Mouse (Mus musculus) megakaryocyte, embryonic 14.5 days (primary cell): ENCODE results near the gene Olfr638. TPM values are rescaled to one million over a fixed set of nuclear protein-coding genes. Genes with fewer than 3 reads are reported as not detected.

ENCODE experiments used
- H3K27me3 ChIP-seq: replicated peaks from 2 replicates; pipeline ENCODE3; 2012; ENCODE audit warnings: inconsistent platforms
- H3K36me3 ChIP-seq: replicated peaks from 2 replicates; pipeline ENCODE3; 2012; ENCODE audit warnings: low read length, inconsistent platforms, mixed read lengths
- H3K4me1 ChIP-seq: 2 replicates; pipeline ENCODE4 v1.6.1; 2012; ENCODE audit warnings: inconsistent platforms
- H3K4me3 ChIP-seq: replicated peaks from 2 replicates; pipeline ENCODE3; 2012; ENCODE audit warnings: moderate library complexity, mild to moderate bottlenecking, inconsistent platforms
- H3K9me3 ChIP-seq: 2 replicates; pipeline ENCODE4 v1.6.1; 2012; ENCODE audit warnings: inconsistent platforms
- FLI1 ChIP-seq: IDR thresholded peaks from 2 replicates; pipeline ENCODE4 v1.6.1; 2012; ENCODE audit warnings: low read length, inconsistent platforms, mixed read lengths
- GATA1 ChIP-seq: IDR thresholded peaks from 3 replicates; pipeline ENCODE4 v1.6.1; 2012; ENCODE audit warnings: mixed read lengths, low read length, inconsistent platforms, borderline replicate concordance
- polyA plus RNA-seq: library from polyadenylated mRNA; stranded (reverse); fragments of >175 nt; gene quantifications from 2 replicates; pipeline ENCODE4 v1.2.3, GENCODE M21; 2012; ENCODE audit warnings: low replicate concordance; ENCODE audit not compliant: insufficient read depth

The Olfr638 gene
- polyA plus RNA-seq, 1 experiment, result not detected

- TF ChIP-seq GATA1, result no peak
- no peak for TF ChIP-seq FLI1
- Histone ChIP-seq H3K4me3 (no peak overlapping the region), H3K9me3 (no peaks in the 10 kb centered on the region), H3K36me3 (no peaks in the 10 kb centered on the region), H3K27me3 (no peaks in the 10 kb centered on the region), H3K4me1 (no peaks in the 10 kb centered on the region)
Measured at GRCm38 (mm10) chr7:104050745-104051144, 52.2 kb downstream of the Olfr638 start.

- Histone ChIP-seq H3K4me3 (no peak within 1 kb of the TSS), H3K36me3 (no peaks in the 10 kb centered on the region)
- no peak for TF ChIP-seq GATA1
- TF ChIP-seq FLI1, result no peak
Measured at GRCm38 (mm10) chr7:104052566-104052965, 54.0 kb downstream of the Olfr638 start, which contains the start of gene Olfr642. Gene Olfr642, minus strand, starts transcription at chr7:104052666.

More at GRCm38 (mm10) chr7:104052566-104052965, 54.0 kb downstream of the Olfr638 start, which contains the start of gene Olfr642:
- Histone ChIP-seq H3K27me3 (no peaks in the 10 kb centered on the region), H3K4me1 (no peaks in the 10 kb centered on the region), H3K9me3 (no peaks in the 10 kb centered on the region)

Other genes with a start within 250 kb of the Olfr638 start
- gene Olfr630, start 241.4 kb upstream of the Olfr638 start, polyA plus RNA-seq, result not detected in 2 replicates
- gene Olfr69, start 227.2 kb upstream of the Olfr638 start, polyA plus RNA-seq, result not detected in 2 replicates
- gene Olfr68, start 219.0 kb upstream of the Olfr638 start, polyA plus RNA-seq, result not detected in 2 replicates
- not detected in 2 replicates for gene Olfr67, start 206.9 kb upstream of the Olfr638 start, polyA plus RNA-seq
- 492 and 1,761 TPM in 2 replicates for gene Hbb-bt, start 184.8 kb upstream of the Olfr638 start, polyA plus RNA-seq
- gene Hbb-bs, start 170.7 kb upstream of the Olfr638 start, polyA plus RNA-seq, result 423 and 663 TPM in 2 replicates
- not detected in 2 replicates for gene Hbb-bh2, start 158.2 kb upstream of the Olfr638 start, polyA plus RNA-seq
- not detected in 2 replicates for gene Hbb-bh1, start 155.6 kb upstream of the Olfr638 start, polyA plus RNA-seq
- 3.6 TPM in 1 of 2 replicates, not detected in the other for gene Hbb-y, start 145.5 kb upstream of the Olfr638 start, polyA plus RNA-seq
- not detected in 2 replicates for gene Olfr66, start 112.5 kb upstream of the Olfr638 start, polyA plus RNA-seq
- gene Olfr64, start 104.3 kb upstream of the Olfr638 start, polyA plus RNA-seq, result not detected in 2 replicates
- not detected in 2 replicates for gene Olfr65, start 95.3 kb upstream of the Olfr638 start, polyA plus RNA-seq
- not detected in 2 replicates for gene Olfr631, start 69.9 kb upstream of the Olfr638 start, polyA plus RNA-seq
- not detected in 2 replicates for gene Olfr632, start 64.4 kb upstream of the Olfr638 start, polyA plus RNA-seq
- gene Olfr633, start 54.3 kb upstream of the Olfr638 start, polyA plus RNA-seq, result not detected in 2 replicates
- not detected in 2 replicates for gene Olfr635, start 27.6 kb upstream of the Olfr638 start, polyA plus RNA-seq
- gene Olfr639, start 18.6 kb downstream of the Olfr638 start, polyA plus RNA-seq, result not detected in 2 replicates
- gene Olfr640, start 26.8 kb downstream of the Olfr638 start, polyA plus RNA-seq, result not detected in 2 replicates
- not detected in 2 replicates for gene Olfr641, start 36.7 kb downstream of the Olfr638 start, polyA plus RNA-seq
- not detected in 2 replicates for gene Olfr642, start 53.9 kb downstream of the Olfr638 start, polyA plus RNA-seq
- 0.04 TPM in 1 of 2 replicates, not detected in the other for gene 4930516K23Rik, start 62.7 kb downstream of the Olfr638 start, polyA plus RNA-seq
- gene Olfr644, start 73.1 kb downstream of the Olfr638 start, polyA plus RNA-seq, result not detected in 2 replicates
- not detected in 2 replicates for gene Olfr645, start 86.7 kb downstream of the Olfr638 start, polyA plus RNA-seq
- 0.13 TPM in 1 of 2 replicates, not detected in the other for gene Olfr646, start 106.1 kb downstream of the Olfr638 start, polyA plus RNA-seq
- not detected in 2 replicates for gene Ubqln5, start 131.1 kb downstream of the Olfr638 start, polyA plus RNA-seq
- not detected in 2 replicates for gene Olfr643, start 138.7 kb downstream of the Olfr638 start, polyA plus RNA-seq
- gene Ubqln3, start 144.5 kb downstream of the Olfr638 start, polyA plus RNA-seq, result not detected in 2 replicates
- gene Ubqlnl, start 151.8 kb downstream of the Olfr638 start, polyA plus RNA-seq, result 0.06 TPM in 1 of 2 replicates, not detected in the other
- gene Olfm5, start 166.1 kb downstream of the Olfr638 start, polyA plus RNA-seq, result not detected in 2 replicates
- not detected in 2 replicates for gene Olfr648, start 184.6 kb downstream of the Olfr638 start, polyA plus RNA-seq
- not detected in 2 replicates for gene Olfr649, start 197.2 kb downstream of the Olfr638 start, polyA plus RNA-seq
- gene Trim6, start 220.0 kb downstream of the Olfr638 start, polyA plus RNA-seq, result 0.39 and 1.5 TPM in 2 replicates
- 0.30 TPM in 1 of 2 replicates, not detected in the other for gene Trim34a, start 245.7 kb downstream of the Olfr638 start, polyA plus RNA-seq